Mouse (Mus musculus) C2C12 (cell line): Measurements from ENCODE around the gene Strip1. TPM values are rescaled to one million over a fixed set of nuclear protein-coding genes. Genes with fewer than 3 reads are reported as not detected.

Experiments used
- H3K27me3 ChIP-seq: one replicate; pipeline ENCODE4 v1.6.1; 2011; ENCODE audit not compliant: control insufficient read depth, insufficient read depth, insufficient read length
- H3K36me3 ChIP-seq: one replicate; pipeline ENCODE4 v1.6.1; 2011; ENCODE audit not compliant: control insufficient read depth, insufficient read depth
- H3K4me3 ChIP-seq: one replicate; pipeline ENCODE4 v1.5.1; 2011; ENCODE audit warnings: mild to moderate bottlenecking, control low read depth; ENCODE audit not compliant: poor library complexity, insufficient read depth, severe bottlenecking
- H3K79me2 ChIP-seq: one replicate; pipeline ENCODE4 v1.6.1; 2011; ENCODE audit not compliant: control insufficient read depth, insufficient read depth
- H3K79me3 ChIP-seq: one replicate; pipeline ENCODE4 v1.6.1; 2011; ENCODE audit warnings: low read depth, control low read depth
- H3ac ChIP-seq: one replicate; pipeline ENCODE3; 2011; ENCODE audit warnings: low read depth; ENCODE audit not compliant: control insufficient read depth, insufficient read length
- CEBPB ChIP-seq: IDR thresholded peaks from one replicate; pipeline ENCODE4 v1.6.1; 2011; ENCODE audit warnings: low read depth, mild to moderate bottlenecking, control low read depth, moderate library complexity
- CTCF ChIP-seq: IDR thresholded peaks from one replicate; pipeline ENCODE4 v1.5.1; 2011; ENCODE audit not compliant: control insufficient read depth, insufficient read depth, insufficient read length
- FOSL1 ChIP-seq: IDR thresholded peaks from one replicate; pipeline ENCODE4 v1.8.0; 2011; ENCODE audit warnings: mild to moderate bottlenecking, low read length; ENCODE audit not compliant: poor library complexity, insufficient read depth, severe bottlenecking
- MAX ChIP-seq: IDR thresholded peaks from one replicate; pipeline ENCODE4 v1.6.1; 2011; ENCODE audit warnings: mild to moderate bottlenecking, control low read depth
- MYOD1 ChIP-seq: IDR thresholded peaks from one replicate; pipeline ENCODE4 v1.6.1; 2011; ENCODE audit warnings: low read depth; ENCODE audit not compliant: control insufficient read depth, insufficient read length
- MYOG ChIP-seq: IDR thresholded peaks from one replicate; pipeline ENCODE4 v1.6.1; 2011; ENCODE audit not compliant: control insufficient read depth, insufficient read length; ENCODE audit errors: extremely low read depth
- USF1 ChIP-seq: IDR thresholded peaks from one replicate; pipeline ENCODE4 v1.6.1; 2011; ENCODE audit warnings: low read depth, mild to moderate bottlenecking, control low read depth, moderate library complexity
- polyA plus RNA-seq: library from polyadenylated mRNA; unstranded; fragments of >200 nt; fragmentation: generic; extraction: Trizol; gene quantifications from one replicate; pipeline ENCODE4 v1.2.1, GENCODE M21; 2012; ENCODE audit warnings: missing spikeins

Strip1 gene
- polyA plus RNA-seq, 1 experiment, result 35.2 TPM

DNA sequence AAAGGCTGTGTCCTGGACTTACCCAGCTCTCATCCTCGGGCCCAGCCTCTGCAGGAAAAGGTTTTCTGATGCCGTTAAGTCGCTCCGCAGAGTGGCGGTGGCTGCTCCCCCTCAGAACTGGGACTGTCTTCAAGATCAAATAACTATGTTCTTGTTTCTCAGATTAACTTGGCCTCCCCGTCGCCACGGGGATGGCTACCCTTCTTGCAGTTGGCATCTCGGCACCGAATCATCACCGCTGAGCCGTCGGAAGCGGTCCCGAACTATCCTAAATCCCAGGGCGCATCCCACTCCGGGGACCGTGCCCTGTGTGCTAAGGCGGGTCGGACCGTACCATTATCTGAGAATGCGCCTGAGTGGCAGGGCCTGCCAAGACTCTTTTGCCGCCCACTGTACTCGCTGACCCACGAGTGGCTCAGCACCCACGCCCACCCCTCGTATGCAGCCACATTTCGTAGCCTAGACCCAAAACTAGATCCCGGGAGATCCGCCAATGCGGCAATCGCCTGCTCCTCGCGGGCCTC lies 35.5 kb downstream of the Strip1 start:
- peaks cover 73% of the 10 kb centered on the region for H3K27me3 ChIP-seq
- no peak overlapping the region for H3ac ChIP-seq
- TF ChIP-seq CTCF, result no peak
- TF ChIP-seq USF1, result no peak
- no peak for TF ChIP-seq MYOG
- TF ChIP-seq CEBPB, result no peak
- no peak for TF ChIP-seq MAX
- TF ChIP-seq FOSL1, result no peak
- no peak for TF ChIP-seq MYOD1
- H3K79me2 ChIP-seq, result no peaks in the 10 kb centered on the region
- H3K4me3 ChIP-seq, result no peak overlapping the region
- H3K36me3 ChIP-seq, result no peaks in the 10 kb centered on the region
- H3K79me3 ChIP-seq, result no peaks in the 10 kb centered on the region

DNA sequence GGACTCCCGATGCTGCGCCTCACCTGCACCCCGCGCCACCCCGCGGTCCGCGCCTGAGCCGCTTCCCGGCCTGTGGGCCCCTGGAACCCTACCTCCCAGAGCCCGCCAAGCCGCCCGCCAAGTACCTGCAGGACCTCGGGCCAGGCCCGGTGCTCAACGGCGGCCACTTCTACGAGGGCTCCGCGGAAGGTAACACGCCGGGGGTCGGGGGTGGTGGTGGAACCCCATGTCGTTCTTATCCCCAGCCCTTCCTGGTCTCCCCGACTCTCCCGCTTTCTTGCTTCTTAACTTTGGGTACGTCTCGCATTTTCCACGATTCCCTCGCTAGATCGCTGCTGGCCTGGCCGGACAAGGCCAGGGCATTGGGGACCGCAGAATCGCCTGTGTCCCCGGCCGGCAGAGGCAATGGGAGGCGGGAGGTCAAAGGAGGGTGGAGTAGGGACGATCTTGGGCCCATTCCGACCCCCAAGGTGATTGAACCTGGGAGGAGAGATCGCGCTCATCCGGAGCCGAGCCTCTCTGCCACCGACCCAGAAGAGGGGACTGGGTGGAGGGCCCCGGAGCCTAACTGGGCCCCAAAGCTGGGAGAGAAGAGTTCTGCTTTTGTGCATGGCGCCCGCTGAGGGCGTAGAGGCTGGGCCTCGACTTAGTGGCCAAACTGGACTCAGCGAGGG lies 36.1 kb downstream of the Strip1 start:
- no peaks in the 10 kb centered on the region for H3K36me3 ChIP-seq
- H3K27me3 ChIP-seq, result peaks cover 67% of the 10 kb centered on the region
- no peak for TF ChIP-seq FOSL1
- TF ChIP-seq MAX, result no peak
- no peak for TF ChIP-seq MYOG
- TF ChIP-seq CTCF, result no peak
- TF ChIP-seq USF1, result no peak
- TF ChIP-seq MYOD1, result no peak
- no peak for TF ChIP-seq CEBPB
- H3K79me3 ChIP-seq, result no peaks in the 10 kb centered on the region
- H3K79me2 ChIP-seq, result no peaks in the 10 kb centered on the region
- H3ac ChIP-seq, result no peak overlapping the region
- H3K4me3 ChIP-seq, result no peak overlapping the region

DNA sequence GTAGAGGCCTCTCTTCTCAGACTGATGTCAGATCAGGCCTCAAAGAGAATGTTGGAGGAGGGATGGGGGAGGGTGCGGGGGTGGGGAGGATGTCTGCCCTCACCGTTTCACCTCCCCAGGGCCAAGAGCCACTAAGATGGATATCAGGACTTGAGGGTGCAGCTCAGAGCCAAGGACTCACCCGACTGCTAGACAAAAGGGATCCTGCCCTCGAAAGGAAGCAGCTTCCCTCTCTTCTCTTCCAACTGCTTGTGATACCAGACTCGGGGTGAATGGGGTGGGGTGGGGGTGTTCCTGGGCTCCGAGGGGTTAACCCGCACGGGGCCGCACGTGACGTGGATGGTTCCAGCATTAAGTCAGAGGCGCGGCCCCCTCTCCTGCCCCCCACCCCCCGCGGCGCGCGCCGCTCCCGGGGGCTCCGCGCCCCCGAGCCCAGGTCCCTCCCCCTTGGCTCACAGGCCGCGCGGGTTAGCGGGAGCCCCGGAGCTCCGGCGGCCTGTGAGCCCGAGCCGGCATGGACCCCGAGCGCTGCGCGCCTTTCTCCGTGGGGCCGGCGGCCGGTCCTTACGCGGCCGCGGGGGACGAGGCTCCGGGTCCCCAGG lies 36.7 kb downstream of the Strip1 start, which contains the start of gene Alx3:
TSS of gene Alx3 (plus strand) at position 370 of the 602 bp plus-strand sequence.
- no peak within 1 kb of the TSS for H3K4me3 ChIP-seq
- H3K79me3 ChIP-seq, result no peaks in the 10 kb centered on the region
- TF ChIP-seq USF1, result no peak
- TF ChIP-seq MAX, result no peak
- TF ChIP-seq CEBPB, result no peak
- TF ChIP-seq CTCF, result no peak
- TF ChIP-seq FOSL1, result no peak
- TF ChIP-seq MYOD1, result no peak
- TF ChIP-seq MYOG, result no peak
- no peaks in the 10 kb centered on the region for H3K36me3 ChIP-seq
- no peak within 1 kb of the TSS for H3ac ChIP-seq
- peaks cover 63% of the 10 kb centered on the region for H3K27me3 ChIP-seq
- H3K79me2 ChIP-seq, result no peaks in the 10 kb centered on the region

DNA sequence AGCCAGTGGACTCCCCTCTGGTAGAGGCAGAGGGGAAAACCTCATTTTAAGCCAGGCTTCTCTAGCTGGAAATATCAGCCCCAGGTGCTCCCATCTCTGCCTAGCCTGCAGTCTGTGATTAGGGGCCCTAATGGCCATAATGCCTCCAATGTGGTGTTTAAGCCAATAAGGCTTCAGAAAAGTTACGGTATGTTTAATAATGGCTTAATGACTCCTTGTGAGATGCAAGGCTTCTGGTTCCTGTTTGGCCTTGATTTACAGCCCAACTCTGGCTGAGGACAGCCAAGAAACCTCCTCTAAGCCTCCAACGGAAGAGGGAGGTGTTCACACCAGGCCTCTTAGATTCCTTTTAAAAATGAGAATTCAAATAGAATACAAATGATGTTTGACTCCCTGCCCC lies 37.9 kb downstream of the Strip1 start:
- peaks cover 65% of the 10 kb centered on the region for H3K27me3 ChIP-seq
- no peak overlapping the region for H3ac ChIP-seq
- no peaks in the 10 kb centered on the region for H3K36me3 ChIP-seq
- no peak overlapping the region for H3K4me3 ChIP-seq
- no peak for TF ChIP-seq MYOD1
- TF ChIP-seq CTCF, result no peak
- no peak for TF ChIP-seq MAX
- H3K79me3 ChIP-seq, result no peaks in the 10 kb centered on the region
- H3K79me2 ChIP-seq, result no peaks in the 10 kb centered on the region

DNA sequence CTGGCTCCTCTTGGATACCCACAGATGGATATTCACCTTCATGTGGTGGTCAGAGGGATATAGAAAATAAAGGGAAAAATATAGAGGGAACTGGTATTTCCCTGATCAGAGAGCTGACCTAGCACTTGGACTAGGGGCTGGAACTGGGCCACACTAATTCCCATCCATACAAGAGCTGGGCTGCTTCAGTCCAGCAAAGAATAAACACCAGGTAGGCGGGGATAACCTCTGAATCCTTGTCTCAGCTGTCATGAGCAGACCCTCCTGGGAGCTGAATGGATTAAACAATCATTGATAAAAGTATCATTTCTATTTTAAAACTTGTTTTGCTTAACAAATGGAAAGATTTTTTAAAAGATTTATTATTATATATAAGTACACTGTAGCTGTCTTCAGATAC lies 39.9 kb downstream of the Strip1 start:
- no peak overlapping the region for H3ac ChIP-seq
- H3K27me3 ChIP-seq, result peaks cover 68% of the 10 kb centered on the region
- TF ChIP-seq CTCF (no peak), MYOD1 (no peak), MAX (no peak), CEBPB (no peak), FOSL1 (no peak), USF1 (no peak), MYOG (no peak)
- no peak overlapping the region for H3K4me3 ChIP-seq
- no peaks in the 10 kb centered on the region for H3K36me3 ChIP-seq
- H3K79me3 ChIP-seq, result no peaks in the 10 kb centered on the region
- H3K79me2 ChIP-seq, result no peaks in the 10 kb centered on the region

DNA sequence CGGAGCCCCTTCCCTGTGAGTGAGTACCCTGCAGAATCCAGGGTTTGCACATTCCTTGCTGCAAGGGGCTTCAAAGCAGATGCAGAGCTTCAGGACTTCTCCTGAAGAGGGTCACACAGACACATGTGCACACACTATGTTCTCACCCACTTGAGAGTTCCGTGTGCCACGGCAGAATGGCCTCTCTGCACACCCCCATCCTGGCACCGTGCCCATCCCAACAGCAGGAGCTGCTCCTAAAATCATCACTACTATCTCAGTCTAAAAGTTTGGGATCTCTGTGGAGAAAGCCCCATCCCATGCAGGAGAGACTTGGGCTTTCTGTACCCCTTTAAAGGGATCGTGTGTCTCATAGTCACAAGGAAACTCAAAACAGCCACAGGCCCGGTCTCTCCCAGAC lies 45.0 kb downstream of the Strip1 start:
- H3K79me2 ChIP-seq, result no peaks in the 10 kb centered on the region
- H3K4me3 ChIP-seq, result no peak overlapping the region
- H3K79me3 ChIP-seq, result no peaks in the 10 kb centered on the region
- H3ac ChIP-seq, result no peak overlapping the region
- TF ChIP-seq USF1, result no peak
- TF ChIP-seq CTCF, result no peak
- TF ChIP-seq MYOG, result no peak
- no peak for TF ChIP-seq MAX
- no peak for TF ChIP-seq CEBPB
- TF ChIP-seq FOSL1, result no peak
- TF ChIP-seq MYOD1, result no peak
- peaks cover 80% of the 10 kb centered on the region for H3K27me3 ChIP-seq
- no peaks in the 10 kb centered on the region for H3K36me3 ChIP-seq
